Mouse (Mus musculus) midbrain, embryonic 15.5 days (tissue): ENCODE results near the gene Gm45623. TPM values are rescaled to one million over a fixed set of nuclear protein-coding genes. Genes with fewer than 3 reads are reported as not detected.

ENCODE experiments used
- ATAC-seq: fragments of 200-750 bp; cut with Nextera tagmentation; replicated peaks from 2 replicates; pipeline ENCODE4 v1.8.0; 2017; ENCODE audit warnings: moderate TSS enrichment
- H3K27ac ChIP-seq: fragments of 300-500 bp; sonication (generic); 2 replicates; pipeline ENCODE4 v1.5.1; 2015; ENCODE audit warnings: mild to moderate bottlenecking, inconsistent platforms
- H3K27me3 ChIP-seq: fragments of 300-500 bp; sonication (generic); replicated peaks from 2 replicates; pipeline ENCODE4 v1.6.1; 2015; ENCODE audit warnings: inconsistent platforms
- H3K36me3 ChIP-seq: fragments of 300-500 bp; sonication (generic); replicated peaks from 2 replicates; pipeline ENCODE4 v1.6.1; 2015; ENCODE audit warnings: inconsistent platforms
- H3K4me1 ChIP-seq: fragments of 300-500 bp; sonication (generic); 2 replicates; pipeline ENCODE4 v1.6.1; 2015; ENCODE audit warnings: inconsistent platforms
- H3K4me2 ChIP-seq: fragments of 300-500 bp; sonication (generic); 2 replicates; pipeline ENCODE4 v1.6.1; 2015; ENCODE audit warnings: inconsistent platforms, mild to moderate bottlenecking, moderate library complexity
- H3K4me3 ChIP-seq: fragments of 300-500 bp; sonication (generic); 2 replicates; pipeline ENCODE4 v1.5.1; 2015; ENCODE audit warnings: mild to moderate bottlenecking, inconsistent platforms
- H3K9ac ChIP-seq: fragments of 300-500 bp; sonication (generic); 2 replicates; pipeline ENCODE4 v1.6.1; 2015; ENCODE audit warnings: mild to moderate bottlenecking, inconsistent platforms
- H3K9me3 ChIP-seq: fragments of 300-500 bp; sonication (generic); 2 replicates; pipeline ENCODE4 v1.6.1; 2016; ENCODE audit warnings: inconsistent platforms
- WGBS: fragments of 180-500 bp; shearing (Covaris S2); methylation state at CpG from one replicate; pipeline ENCODE4 v1.1.7; 2015; ENCODE audit warnings: mixed read lengths; 5-methylcytosine and 5-hydroxymethylcytosine counted together
- polyA plus RNA-seq: library from polyadenylated mRNA; unstranded; fragments of >200 nt; fragmentation: Nextera tagmentation; extraction: Ambion mirVana; gene quantifications from 2 replicates; pipeline ENCODE4 v1.2.1, GENCODE M21; 2015

The Gm45623 gene
- polyA plus RNA-seq, 1 experiment from 2014 or later, result 2.7 TPM

DNA sequence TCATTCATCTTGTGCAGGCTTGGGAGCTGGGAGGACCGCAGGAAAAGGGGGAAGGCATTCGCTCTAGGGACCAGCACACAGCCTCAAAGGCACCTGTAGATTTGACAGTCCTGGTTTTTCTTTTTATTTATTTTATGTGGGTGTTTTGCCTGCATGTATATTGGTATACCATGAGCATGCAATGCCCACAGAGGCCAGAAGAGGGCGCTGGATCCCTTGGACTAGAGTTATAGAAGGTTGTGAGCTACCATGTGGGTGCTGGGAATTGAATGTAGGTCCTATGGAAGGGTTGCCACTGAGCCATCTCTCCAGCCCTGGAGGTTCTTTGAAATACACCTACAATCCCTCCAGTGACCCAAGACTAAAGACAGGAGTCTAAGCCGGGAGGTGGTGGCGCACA is 17.2 kb upstream of the Gm45623 start:
- Histone ChIP-seq H3K4me3 (no peak overlapping the region), H3K9ac (no peak overlapping the region), H3K9me3 (no peaks in the 10 kb centered on the region), H3K27ac (peak overlapping the region; percentile 62; the same call in 1 of the 2 replicates), H3K27me3 (0 out of 2 replicates have a peak, but pooled peaks cover 3% of the 10 kb centered on the region), H3K4me2 (no peak overlapping the region), H3K4me1 (peaks cover 46% of the 10 kb centered on the region), H3K36me3 (no peaks in the 10 kb centered on the region)
- no peak for ATAC-seq
- WGBS, result 64% methylated on average over 5 of the region's 5 CpGs

- Histone ChIP-seq H3K27ac (peak overlapping the region; percentile 62; the same call in 1 of the 2 replicates), H3K4me3 (no peak overlapping the region), H3K4me1 (peaks cover 50% of the 10 kb centered on the region), H3K9me3 (no peaks in the 10 kb centered on the region), H3K27me3 (0 out of 2 replicates have a peak, but pooled peaks cover 3% of the 10 kb centered on the region), H3K9ac (no peak overlapping the region), H3K4me2 (no peak overlapping the region), H3K36me3 (no peaks in the 10 kb centered on the region)
- WGBS, result 37% methylated on average over 1 of the region's 1 CpGs
- no peak; the same call in 1 of the 2 replicates for ATAC-seq
Measured at GRCm38 (mm10) chr13:56770136-56770578, 16.5 kb upstream of the Gm45623 start.

GRCm38 (mm10) chr13:56769431-56769830 is 15.8 kb upstream of the Gm45623 start:
- WGBS, result 22% methylated on average over 4 of the region's 4 CpGs
- ATAC-seq, result no peak
- H3K27me3 ChIP-seq, result 0 out of 2 replicates have a peak, but pooled peaks cover 3% of the 10 kb centered on the region
- H3K4me3 ChIP-seq, result no peak overlapping the region
- H3K4me1 ChIP-seq, result peaks cover 44% of the 10 kb centered on the region
- H3K9me3 ChIP-seq, result no peaks in the 10 kb centered on the region
- H3K36me3 ChIP-seq, result no peaks in the 10 kb centered on the region
- no peak overlapping the region for H3K27ac ChIP-seq
- H3K9ac ChIP-seq, result no peak overlapping the region
- H3K4me2 ChIP-seq, result no peak overlapping the region

DNA sequence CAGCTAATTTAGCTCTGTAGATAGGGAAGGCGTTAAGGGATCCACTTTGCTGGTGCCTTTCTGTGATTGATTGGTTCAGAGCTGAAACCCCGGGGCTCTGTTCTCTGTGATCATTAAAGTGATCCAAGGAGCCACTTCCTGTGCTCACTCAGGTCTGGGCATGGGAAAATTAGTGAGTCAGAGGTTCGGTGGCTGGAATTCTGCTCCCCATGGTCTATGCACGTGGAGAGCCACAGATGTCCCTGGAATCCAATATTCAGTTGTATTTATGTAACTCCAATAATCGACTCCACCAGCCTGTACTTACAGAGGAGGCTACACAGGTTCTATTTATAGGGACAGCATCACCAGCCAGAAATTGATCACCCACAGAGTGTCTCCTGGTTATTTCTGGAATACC is 12.6 kb upstream of the Gm45623 start:
- Histone ChIP-seq H3K27me3 (0 out of 2 replicates have a peak, but pooled peaks cover 3% of the 10 kb centered on the region), H3K4me3 (no peak overlapping the region), H3K4me2 (no peak overlapping the region), H3K36me3 (no peaks in the 10 kb centered on the region), H3K27ac (no peak overlapping the region), H3K9me3 (no peaks in the 10 kb centered on the region), H3K9ac (no peak overlapping the region), H3K4me1 (peaks cover 44% of the 10 kb centered on the region)
- 52% methylated on average over 5 of the region's 5 CpGs for WGBS
- ATAC-seq, result no peak

GRCm38 (mm10) chr13:56765284-56766032 is 11.8 kb upstream of the Gm45623 start:
- Histone ChIP-seq H3K4me1 (peaks cover 41% of the 10 kb centered on the region), H3K4me2 (peak overlapping the region; percentile 5; the same call in 1 of the 2 replicates), H3K27me3 (0 out of 2 replicates have a peak, but pooled peaks cover 3% of the 10 kb centered on the region), H3K27ac (no peak overlapping the region), H3K9ac (no peak overlapping the region), H3K9me3 (no peaks in the 10 kb centered on the region), H3K36me3 (no peaks in the 10 kb centered on the region), H3K4me3 (no peak overlapping the region)
- WGBS, result 59% methylated on average over 25 of the region's 25 CpGs
- no peak for ATAC-seq

DNA sequence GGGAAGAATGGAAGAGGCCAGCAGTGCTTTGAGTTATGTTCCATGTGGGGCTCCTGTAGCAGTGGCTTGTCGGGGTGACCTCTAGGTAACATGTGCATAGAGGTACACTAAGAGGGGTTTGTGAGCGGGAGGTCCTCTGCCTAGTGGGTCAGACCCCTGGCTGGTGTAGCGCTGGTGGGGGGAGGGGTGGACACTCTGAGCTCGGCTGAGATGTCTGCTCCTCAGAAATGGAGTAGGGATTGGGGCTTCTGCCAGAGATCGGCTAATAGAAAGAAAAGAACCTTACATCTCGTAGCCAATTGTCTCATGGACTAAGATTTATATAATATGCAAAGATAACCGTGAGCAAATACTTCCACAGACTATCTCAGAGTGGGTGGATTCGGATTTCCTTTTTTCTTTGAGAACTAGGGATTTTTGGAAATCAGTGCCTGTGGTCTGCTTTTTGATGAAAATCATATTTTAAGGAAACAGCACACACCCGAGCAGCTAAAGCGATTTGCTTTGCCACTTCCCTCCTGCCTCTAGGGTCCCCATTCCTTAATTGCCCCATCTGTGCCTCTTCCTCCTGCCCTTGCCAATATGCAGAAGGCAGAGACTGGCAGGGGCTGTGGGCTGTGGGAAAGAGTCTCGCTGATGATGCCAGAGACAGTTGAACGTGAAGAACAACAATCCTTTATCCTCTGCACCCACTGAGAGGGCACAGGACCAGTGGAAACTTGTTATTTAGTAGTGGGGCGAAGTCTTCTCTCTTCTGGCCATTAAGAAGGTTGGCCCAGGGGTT is 9.0 kb upstream of the Gm45623 start:
- 36% methylated on average over 13 of the region's 13 CpGs for WGBS
- H3K4me1 ChIP-seq, result peaks cover 26% of the 10 kb centered on the region
- no peak overlapping the region for H3K4me2 ChIP-seq
- H3K27ac ChIP-seq, result no peak overlapping the region
- no peaks in the 10 kb centered on the region for H3K36me3 ChIP-seq
- no peak overlapping the region for H3K4me3 ChIP-seq
- no peak overlapping the region for H3K9ac ChIP-seq
- H3K9me3 ChIP-seq, result no peaks in the 10 kb centered on the region
- 0 out of 2 replicates have a peak, but pooled peaks cover 3% of the 10 kb centered on the region for H3K27me3 ChIP-seq
- no peak for ATAC-seq

GRCm38 (mm10) chr13:56758492-56758891 is 4.9 kb upstream of the Gm45623 start:
- no peak overlapping the region for H3K27ac ChIP-seq
- no peak overlapping the region for H3K4me2 ChIP-seq
- 33% methylated on average over 6 of the region's 6 CpGs for WGBS
- no peak for ATAC-seq
- H3K9ac ChIP-seq, result no peak overlapping the region
- H3K27me3 ChIP-seq, result peaks cover 12% of the 10 kb centered on the region
- peaks cover 16% of the 10 kb centered on the region for H3K4me1 ChIP-seq
- no peaks in the 10 kb centered on the region for H3K36me3 ChIP-seq
- H3K9me3 ChIP-seq, result no peaks in the 10 kb centered on the region
- no peak overlapping the region for H3K4me3 ChIP-seq

GRCm38 (mm10) chr13:56757201-56757600 is 3.6 kb upstream of the Gm45623 start:
- H3K4me2 ChIP-seq, result no peak overlapping the region
- WGBS, result 65% methylated on average over 12 of the region's 12 CpGs
- no peak overlapping the region for H3K9ac ChIP-seq
- no peaks in the 10 kb centered on the region for H3K9me3 ChIP-seq
- peaks cover 24% of the 10 kb centered on the region for H3K27me3 ChIP-seq
- H3K36me3 ChIP-seq, result no peaks in the 10 kb centered on the region
- no peak overlapping the region for H3K27ac ChIP-seq
- ATAC-seq, result no peak
- peaks cover 17% of the 10 kb centered on the region for H3K4me1 ChIP-seq
- no peak overlapping the region for H3K4me3 ChIP-seq

DNA sequence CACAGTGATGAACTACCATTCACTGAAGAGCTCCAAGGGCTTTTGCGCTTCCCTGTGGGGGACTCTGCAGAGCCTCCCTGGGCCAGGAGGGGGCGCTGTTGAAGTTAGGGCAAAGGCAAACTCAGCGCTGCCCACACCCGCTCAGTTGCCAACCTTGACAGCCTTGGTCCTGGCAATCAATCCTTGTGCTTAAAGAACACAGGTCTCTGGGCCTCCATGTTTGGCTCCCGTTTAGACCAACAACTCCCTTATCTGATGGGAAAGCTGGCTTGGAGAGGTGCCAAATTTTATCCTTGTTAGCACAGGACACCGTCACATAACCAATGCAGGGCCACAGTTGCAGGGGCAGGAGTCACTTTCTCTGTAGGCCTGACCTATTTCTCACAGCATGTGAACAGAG is 2.2 kb upstream of the Gm45623 start:
- Histone ChIP-seq H3K4me1 (peaks cover 21% of the 10 kb centered on the region), H3K9me3 (no peaks in the 10 kb centered on the region), H3K9ac (no peak overlapping the region), H3K4me2 (no peak overlapping the region), H3K27ac (no peak overlapping the region), H3K4me3 (no peak overlapping the region), H3K36me3 (no peaks in the 10 kb centered on the region), H3K27me3 (peaks cover 24% of the 10 kb centered on the region)
- WGBS, result 62% methylated on average over 6 of the region's 6 CpGs
- ATAC-seq, result no peak

DNA sequence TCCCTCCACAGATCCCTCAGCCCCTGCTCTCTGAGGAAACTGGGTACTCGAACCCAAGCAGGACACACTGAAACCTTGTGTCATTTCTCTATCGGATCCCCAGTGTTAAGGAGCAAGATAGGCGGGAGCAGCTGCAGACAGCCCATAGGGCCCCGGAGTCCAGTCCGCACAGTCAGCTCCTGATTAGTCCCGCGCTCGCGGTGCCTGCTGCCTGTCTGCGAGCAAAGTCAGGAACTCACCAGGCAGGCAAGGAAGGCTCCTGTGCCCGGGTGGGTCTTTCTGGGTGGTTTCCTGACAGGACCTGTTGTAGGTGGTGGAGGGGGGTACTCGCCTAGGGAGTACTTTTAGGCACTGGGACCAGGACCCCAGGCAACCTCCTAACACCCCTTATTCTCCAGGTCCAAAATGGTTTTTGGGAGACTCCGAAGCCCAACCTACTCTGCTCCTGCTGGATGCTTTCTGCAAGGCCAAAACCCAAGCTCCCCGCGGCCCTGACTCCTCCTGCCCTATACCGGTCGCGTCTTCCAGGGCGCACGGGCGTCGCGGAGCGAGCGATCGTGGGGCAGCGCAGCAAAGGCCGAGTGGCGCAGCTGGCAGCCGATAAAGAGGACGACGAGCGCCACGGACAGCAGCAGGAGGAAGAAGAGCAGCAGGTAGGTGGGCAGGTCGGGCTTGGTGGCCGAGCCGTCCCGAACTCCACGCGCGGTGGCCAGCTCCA is 994 bp downstream of the Gm45623 start:
- H3K4me3 ChIP-seq, result peak overlapping the region; percentile 48
- peaks cover 27% of the 10 kb centered on the region for H3K27me3 ChIP-seq
- no peaks in the 10 kb centered on the region for H3K9me3 ChIP-seq
- ATAC-seq, result peak; percentile 46
- no peak overlapping the region for H3K27ac ChIP-seq
- peak overlapping the region; percentile 91 for H3K4me2 ChIP-seq
- under 1% methylated on average over 40 of the region's 41 CpGs for WGBS
- H3K9ac ChIP-seq, result peak overlapping the region; percentile 54
- H3K36me3 ChIP-seq, result no peaks in the 10 kb centered on the region
- peaks cover 21% of the 10 kb centered on the region for H3K4me1 ChIP-seq

- no peaks in the 10 kb centered on the region for H3K36me3 ChIP-seq
- no peak overlapping the region for H3K9ac ChIP-seq
- ATAC-seq, result no peak
- peaks cover 21% of the 10 kb centered on the region for H3K4me1 ChIP-seq
- peak overlapping the region; percentile 91 for H3K4me2 ChIP-seq
- WGBS, result 21% methylated on average over 5 of the region's 5 CpGs
- no peak overlapping the region for H3K27ac ChIP-seq
- no peak overlapping the region for H3K4me3 ChIP-seq
- no peaks in the 10 kb centered on the region for H3K9me3 ChIP-seq
- H3K27me3 ChIP-seq, result peaks cover 27% of the 10 kb centered on the region
Measured at GRCm38 (mm10) chr13:56751774-56752173, 1.9 kb downstream of the Gm45623 start.

GRCm38 (mm10) chr13:56749377-56749776 is 4.2 kb downstream of the Gm45623 start:
- WGBS, result 85% methylated on average over 7 of the region's 7 CpGs
- H3K9ac ChIP-seq, result no peak overlapping the region
- peaks cover 23% of the 10 kb centered on the region for H3K27me3 ChIP-seq
- H3K4me3 ChIP-seq, result no peak overlapping the region
- H3K36me3 ChIP-seq, result no peaks in the 10 kb centered on the region
- H3K4me2 ChIP-seq, result no peak overlapping the region
- no peak for ATAC-seq
- peaks cover 21% of the 10 kb centered on the region for H3K4me1 ChIP-seq
- H3K27ac ChIP-seq, result no peak overlapping the region
- no peaks in the 10 kb centered on the region for H3K9me3 ChIP-seq
